Mouse (Mus musculus): Measurements from ENCODE around the gene Cwc27. TPM values are rescaled to one million over a fixed set of nuclear protein-coding genes. Genes with fewer than 3 reads are reported as not detected.

The Cwc27 gene
- polyA plus RNA-seq, 1 experiment from 2014 or later: 24.1 TPM

DNA sequence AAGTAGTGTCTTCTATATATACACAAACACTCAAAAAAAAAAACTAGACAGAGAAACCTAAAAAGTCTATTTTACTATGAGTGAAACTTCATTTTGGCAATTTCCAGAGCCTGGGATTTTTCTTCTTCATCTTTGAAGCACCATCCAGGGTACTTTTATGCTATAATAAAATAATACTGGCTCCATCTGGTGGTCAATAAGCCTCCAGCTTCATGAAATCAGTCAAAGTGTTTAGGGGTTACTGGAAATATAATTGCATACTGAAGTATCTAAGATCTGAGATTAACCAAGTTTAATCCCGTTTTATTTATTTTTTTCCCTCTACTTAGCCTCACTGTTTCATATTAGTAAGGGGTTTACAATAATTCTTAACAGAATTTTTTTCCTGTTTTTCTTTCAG, 135.7 kb downstream of the Cwc27 start:
- no peak overlapping the region for H3K4me3 ChIP-seq (ENCODE audit: low read depth, low read length)
- no peak overlapping the region for H3K4me2 ChIP-seq
- no peak overlapping the region for H3K9ac ChIP-seq (ENCODE audit: low read depth, low read length)
- H3K36me3 ChIP-seq (ENCODE audit: control insufficient read depth, insufficient read depth, low read length): no peaks in the 10 kb centered on the region
- H3K27ac ChIP-seq (ENCODE audit: low read depth, low read length): no peak overlapping the region
- WGBS (ENCODE audit: insufficient replicate concordance): 69% methylated on average over 1 of the region's 1 CpGs
- H3K9me3 ChIP-seq (replicated peaks; ENCODE audit: control insufficient read depth, low read length): no peaks in the 10 kb centered on the region
- peaks cover 6% of the 10 kb centered on the region for H3K4me1 ChIP-seq (ENCODE audit: control insufficient read depth, insufficient read depth, low read length)
- no peaks in the 10 kb centered on the region for H3K27me3 ChIP-seq (ENCODE audit: control insufficient read depth, insufficient read depth, low read length)
- no peak for ATAC-seq (replicated peaks; ENCODE audit: insufficient number of reproducible peaks, low FRiP score, low TSS enrichment)

GRCm38 (mm10) chr13:104661188-104661587, 155.8 kb downstream of the Cwc27 start:
- no peak overlapping the region for H3K4me3 ChIP-seq (ENCODE audit: low read depth, low read length)
- no peak overlapping the region for H3K4me2 ChIP-seq
- 90% methylated on average over 9 of the region's 9 CpGs for WGBS (ENCODE audit: insufficient replicate concordance)
- H3K36me3 ChIP-seq (ENCODE audit: control insufficient read depth, insufficient read depth, low read length): no peaks in the 10 kb centered on the region; the same call in 1 of the 2 replicates
- no peak for ATAC-seq (replicated peaks; ENCODE audit: insufficient number of reproducible peaks, low FRiP score, low TSS enrichment)
- no peak overlapping the region for H3K27ac ChIP-seq (ENCODE audit: low read depth, low read length)
- no peaks in the 10 kb centered on the region for H3K4me1 ChIP-seq (ENCODE audit: control insufficient read depth, insufficient read depth, low read length)
- H3K9me3 ChIP-seq (replicated peaks; ENCODE audit: control insufficient read depth, low read length): no peaks in the 10 kb centered on the region
- H3K9ac ChIP-seq (ENCODE audit: low read depth, low read length): no peak overlapping the region
- no peaks in the 10 kb centered on the region for H3K27me3 ChIP-seq (ENCODE audit: control insufficient read depth, insufficient read depth, low read length)

DNA sequence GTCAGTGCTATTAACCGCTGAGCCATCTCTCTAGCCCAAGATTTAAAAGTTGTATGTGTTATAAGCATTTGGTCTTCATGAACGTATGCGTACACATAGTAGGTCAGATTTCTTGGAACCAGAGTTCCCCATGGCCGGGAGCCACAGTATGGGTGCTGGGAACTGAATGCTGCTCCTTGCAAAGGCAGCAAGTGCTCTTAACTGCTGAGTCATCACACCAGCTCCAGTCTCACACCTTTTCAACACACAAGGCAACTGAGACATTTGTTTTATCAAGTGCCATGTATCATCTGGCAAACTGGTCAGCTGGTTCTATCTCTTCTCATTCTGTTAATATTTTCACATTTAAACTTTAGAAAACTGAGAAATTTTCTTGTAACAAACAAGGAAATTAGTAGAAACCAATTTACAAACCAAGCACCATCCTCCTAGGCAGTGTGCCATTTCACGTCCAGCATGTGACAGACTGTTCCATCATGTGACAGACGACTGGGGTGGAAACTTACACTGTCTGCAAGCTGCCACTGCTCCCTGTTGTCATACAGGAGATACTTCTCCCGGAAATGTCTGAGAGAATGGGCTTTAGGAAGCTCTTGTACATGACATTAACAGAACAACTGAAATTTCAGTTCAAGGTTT, 156.8 kb downstream of the Cwc27 start:
- no peaks in the 10 kb centered on the region for H3K4me1 ChIP-seq (ENCODE audit: control insufficient read depth, insufficient read depth, low read length)
- no peak overlapping the region for H3K9ac ChIP-seq (ENCODE audit: low read depth, low read length)
- no peaks in the 10 kb centered on the region for H3K27me3 ChIP-seq (ENCODE audit: control insufficient read depth, insufficient read depth, low read length)
- no peak overlapping the region for H3K4me3 ChIP-seq (ENCODE audit: low read depth, low read length)
- H3K9me3 ChIP-seq (replicated peaks; ENCODE audit: control insufficient read depth, low read length): no peaks in the 10 kb centered on the region
- no peak overlapping the region for H3K27ac ChIP-seq (ENCODE audit: low read depth, low read length)
- no peaks in the 10 kb centered on the region; the same call in 1 of the 2 replicates for H3K36me3 ChIP-seq (ENCODE audit: control insufficient read depth, insufficient read depth, low read length)
- H3K4me2 ChIP-seq: no peak overlapping the region
- WGBS (ENCODE audit: insufficient replicate concordance): 86% methylated on average over 7 of the region's 7 CpGs
- no peak for ATAC-seq (replicated peaks; ENCODE audit: insufficient number of reproducible peaks, low FRiP score, low TSS enrichment)

- H3K27ac ChIP-seq (ENCODE audit: low read depth, low read length): no peak overlapping the region
- no peak overlapping the region for H3K4me3 ChIP-seq (ENCODE audit: low read depth, low read length)
- no peak overlapping the region for H3K9ac ChIP-seq (ENCODE audit: low read depth, low read length)
- H3K27me3 ChIP-seq (ENCODE audit: control insufficient read depth, insufficient read depth, low read length): no peaks in the 10 kb centered on the region
- no peaks in the 10 kb centered on the region for H3K4me1 ChIP-seq (ENCODE audit: control insufficient read depth, insufficient read depth, low read length)
- no peak overlapping the region for H3K4me2 ChIP-seq
- H3K36me3 ChIP-seq (ENCODE audit: control insufficient read depth, insufficient read depth, low read length): no peaks in the 10 kb centered on the region; the same call in 1 of the 2 replicates
- no peaks in the 10 kb centered on the region for H3K9me3 ChIP-seq (replicated peaks; ENCODE audit: control insufficient read depth, low read length)
- no peak for ATAC-seq (replicated peaks; ENCODE audit: insufficient number of reproducible peaks, low FRiP score, low TSS enrichment)
- 96% methylated on average over 5 of the region's 5 CpGs for WGBS (ENCODE audit: insufficient replicate concordance)
Measured at GRCm38 (mm10) chr13:104656666-104657272, 160.2 kb downstream of the Cwc27 start.

GRCm38 (mm10) chr13:104655137-104655536, 161.8 kb downstream of the Cwc27 start:
- no peak overlapping the region for H3K9ac ChIP-seq (ENCODE audit: low read depth, low read length)
- no peaks in the 10 kb centered on the region for H3K27me3 ChIP-seq (ENCODE audit: control insufficient read depth, insufficient read depth, low read length)
- no peaks in the 10 kb centered on the region for H3K9me3 ChIP-seq (replicated peaks; ENCODE audit: control insufficient read depth, low read length)
- H3K4me1 ChIP-seq (ENCODE audit: control insufficient read depth, insufficient read depth, low read length): no peaks in the 10 kb centered on the region
- H3K36me3 ChIP-seq (ENCODE audit: control insufficient read depth, insufficient read depth, low read length): no peaks in the 10 kb centered on the region
- no peak overlapping the region for H3K4me2 ChIP-seq
- 83% methylated on average over 3 of the region's 3 CpGs for WGBS (ENCODE audit: insufficient replicate concordance)
- no peak for ATAC-seq (replicated peaks; ENCODE audit: insufficient number of reproducible peaks, low FRiP score, low TSS enrichment)
- H3K27ac ChIP-seq (ENCODE audit: low read depth, low read length): no peak overlapping the region
- no peak overlapping the region for H3K4me3 ChIP-seq (ENCODE audit: low read depth, low read length)

DNA sequence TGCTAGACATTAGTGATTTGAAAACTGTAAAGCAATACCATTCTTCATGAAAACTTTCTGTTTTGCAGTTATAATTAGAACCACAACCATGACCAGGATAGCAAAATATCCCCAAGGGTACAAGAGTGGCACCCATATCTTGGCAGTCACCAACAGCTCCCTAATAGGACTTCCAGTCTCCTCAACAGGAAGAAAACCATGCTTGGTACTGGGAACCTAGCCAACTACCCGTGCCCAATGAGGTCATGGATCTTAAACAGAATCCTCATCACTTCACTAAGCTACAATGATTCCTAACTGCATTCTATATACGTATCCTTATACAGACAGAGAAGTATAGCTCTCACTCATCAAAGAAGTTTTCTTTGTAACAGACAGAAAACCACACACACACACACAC, 165.2 kb downstream of the Cwc27 start:
- H3K27me3 ChIP-seq (ENCODE audit: control insufficient read depth, insufficient read depth, low read length): no peaks in the 10 kb centered on the region
- WGBS (ENCODE audit: insufficient replicate concordance): 82% methylated on average over 2 of the region's 2 CpGs
- H3K9ac ChIP-seq (ENCODE audit: low read depth, low read length): no peak overlapping the region
- no peaks in the 10 kb centered on the region for H3K9me3 ChIP-seq (replicated peaks; ENCODE audit: control insufficient read depth, low read length)
- H3K4me3 ChIP-seq (ENCODE audit: low read depth, low read length): no peak overlapping the region
- no peaks in the 10 kb centered on the region for H3K4me1 ChIP-seq (ENCODE audit: control insufficient read depth, insufficient read depth, low read length)
- H3K36me3 ChIP-seq (ENCODE audit: control insufficient read depth, insufficient read depth, low read length): no peaks in the 10 kb centered on the region
- no peak for ATAC-seq (replicated peaks; ENCODE audit: insufficient number of reproducible peaks, low FRiP score, low TSS enrichment)
- H3K4me2 ChIP-seq: no peak overlapping the region
- H3K27ac ChIP-seq (ENCODE audit: low read depth, low read length): no peak overlapping the region

DNA sequence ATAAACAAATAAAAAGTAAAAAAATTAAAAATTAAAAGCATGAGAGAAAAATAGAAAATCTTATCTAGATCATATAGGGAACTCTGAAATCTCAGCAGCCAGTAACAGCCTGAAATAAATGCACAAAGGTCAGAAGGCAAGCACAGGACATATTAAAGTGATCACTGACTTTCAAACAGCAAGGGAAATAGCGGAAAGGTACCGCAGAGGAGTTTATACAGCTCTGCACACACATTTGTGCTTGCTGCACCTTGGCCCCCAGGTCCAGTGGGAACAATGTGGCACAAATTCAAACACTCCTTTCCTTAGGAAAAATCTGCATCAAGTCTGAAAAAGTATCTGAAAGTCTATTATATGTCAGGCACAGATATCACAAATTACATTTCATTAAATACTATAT, 166.3 kb downstream of the Cwc27 start:
- H3K9ac ChIP-seq (ENCODE audit: low read depth, low read length): no peak overlapping the region
- H3K4me1 ChIP-seq (ENCODE audit: control insufficient read depth, insufficient read depth, low read length): no peaks in the 10 kb centered on the region
- no peaks in the 10 kb centered on the region for H3K36me3 ChIP-seq (ENCODE audit: control insufficient read depth, insufficient read depth, low read length)
- H3K4me3 ChIP-seq (ENCODE audit: low read depth, low read length): no peak overlapping the region
- H3K9me3 ChIP-seq (replicated peaks; ENCODE audit: control insufficient read depth, low read length): no peaks in the 10 kb centered on the region
- 94% methylated on average over 2 of the region's 2 CpGs for WGBS (ENCODE audit: insufficient replicate concordance)
- no peak overlapping the region for H3K4me2 ChIP-seq
- no peak for ATAC-seq (replicated peaks; ENCODE audit: insufficient number of reproducible peaks, low FRiP score, low TSS enrichment)
- H3K27ac ChIP-seq (ENCODE audit: low read depth, low read length): no peak overlapping the region
- no peaks in the 10 kb centered on the region for H3K27me3 ChIP-seq (ENCODE audit: control insufficient read depth, insufficient read depth, low read length)

DNA sequence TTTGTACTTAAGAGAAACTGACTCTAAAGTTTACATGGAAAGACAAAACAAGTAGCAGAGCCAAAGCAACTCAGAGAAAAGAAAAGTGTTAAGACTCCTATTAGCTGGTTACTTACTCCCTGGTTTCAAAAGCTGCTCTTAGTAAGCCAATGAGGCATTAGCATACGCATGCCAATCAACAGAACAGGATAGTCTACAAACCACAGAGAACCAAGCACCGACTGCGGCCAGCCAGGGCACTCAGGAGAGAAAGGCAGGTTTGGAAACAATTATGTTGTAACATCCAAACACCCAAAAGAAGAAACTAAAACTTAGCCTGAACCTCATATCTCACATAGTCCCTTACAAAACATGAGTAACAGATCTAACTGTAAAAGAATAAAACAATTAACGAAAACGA, 166.8 kb downstream of the Cwc27 start:
- no peak overlapping the region for H3K9ac ChIP-seq (ENCODE audit: low read depth, low read length)
- no peak for ATAC-seq (replicated peaks; ENCODE audit: insufficient number of reproducible peaks, low FRiP score, low TSS enrichment)
- H3K27me3 ChIP-seq (ENCODE audit: control insufficient read depth, insufficient read depth, low read length): no peaks in the 10 kb centered on the region
- no peak overlapping the region for H3K27ac ChIP-seq (ENCODE audit: low read depth, low read length)
- no peak overlapping the region for H3K4me3 ChIP-seq (ENCODE audit: low read depth, low read length)
- no peaks in the 10 kb centered on the region for H3K9me3 ChIP-seq (replicated peaks; ENCODE audit: control insufficient read depth, low read length)
- H3K36me3 ChIP-seq (ENCODE audit: control insufficient read depth, insufficient read depth, low read length): no peaks in the 10 kb centered on the region
- WGBS (ENCODE audit: insufficient replicate concordance): 74% methylated on average over 5 of the region's 5 CpGs
- no peaks in the 10 kb centered on the region for H3K4me1 ChIP-seq (ENCODE audit: control insufficient read depth, insufficient read depth, low read length)
- H3K4me2 ChIP-seq: no peak overlapping the region
